Mouse (Mus musculus) yolk sac, embryonic 10.5 days (tissue): ENCODE measurements at regions not wholly inside any gene's neighbourhood (a gene's known extent, or its start where the extent isn't known, plus 50 kb on each side); places are given as distances from the start of the nearest gene placed in this dataset.

ENCODE experiments used
- DNase-seq: peaks from one replicate; pipeline ENCODE4 v3.0.0-alpha.2; 2017; ENCODE audit warnings: low spot score

DNA sequence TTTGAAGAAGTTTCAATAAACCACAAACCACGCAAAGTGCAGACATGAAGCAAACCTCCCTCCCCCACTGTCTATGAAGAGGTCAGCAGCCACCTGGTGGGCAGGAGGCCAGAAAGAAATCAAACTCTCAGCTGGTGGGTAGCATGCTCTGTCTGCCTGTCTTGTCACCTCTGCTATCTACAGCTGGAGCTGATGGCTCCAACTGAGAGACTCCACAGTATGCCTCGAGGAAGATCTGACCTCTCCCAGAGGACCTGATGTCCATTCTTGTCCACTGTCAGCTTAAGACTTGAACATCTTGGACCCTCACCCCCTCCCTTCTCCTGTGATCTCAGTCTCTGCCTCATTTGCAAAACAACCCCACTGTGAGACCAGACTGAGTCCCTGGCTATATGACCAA, 585.0 kb upstream of the Cdh11 start:
- DNase-seq = no peak

DNA sequence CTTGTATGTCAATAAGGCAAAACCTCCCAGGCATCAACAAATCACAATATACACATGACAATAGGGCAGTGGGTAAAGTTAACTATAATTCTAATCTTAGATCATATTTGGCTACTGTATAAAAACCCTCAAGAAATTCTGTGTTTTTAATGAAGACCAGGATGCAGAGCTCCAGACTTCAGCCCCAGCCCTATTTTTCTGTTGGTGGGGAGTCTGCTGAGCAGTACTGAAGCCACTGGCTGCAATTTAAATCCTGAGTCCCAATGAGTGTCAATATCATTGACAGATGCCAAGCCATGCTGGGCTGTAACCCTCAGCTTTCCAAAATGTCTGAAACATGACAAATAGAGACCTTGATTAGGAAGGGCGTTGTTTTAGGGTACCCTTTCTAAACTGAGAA, 587.6 kb upstream of the Cdh11 start:
- no peak for DNase-seq

DNA sequence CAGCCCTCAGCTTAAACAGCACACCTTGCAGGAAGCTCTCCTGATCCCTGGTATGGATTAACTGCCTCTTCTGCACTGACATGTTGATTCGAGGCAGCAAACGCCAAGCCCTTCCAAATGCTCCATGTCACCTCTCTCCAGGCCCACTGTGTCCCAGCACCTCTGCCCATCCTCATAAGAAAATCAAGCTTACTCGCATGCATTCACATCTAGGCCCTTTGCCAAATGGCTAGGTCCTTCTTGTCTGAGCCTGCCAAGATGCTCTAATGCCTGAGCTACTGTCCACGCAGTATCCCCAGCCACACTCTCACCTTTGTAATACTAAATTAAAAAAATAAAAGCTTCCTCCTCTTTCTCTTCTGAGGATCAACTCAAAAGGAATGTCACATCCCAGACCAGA, 588.7 kb upstream of the Cdh11 start:
- DNase-seq = no peak

DNA sequence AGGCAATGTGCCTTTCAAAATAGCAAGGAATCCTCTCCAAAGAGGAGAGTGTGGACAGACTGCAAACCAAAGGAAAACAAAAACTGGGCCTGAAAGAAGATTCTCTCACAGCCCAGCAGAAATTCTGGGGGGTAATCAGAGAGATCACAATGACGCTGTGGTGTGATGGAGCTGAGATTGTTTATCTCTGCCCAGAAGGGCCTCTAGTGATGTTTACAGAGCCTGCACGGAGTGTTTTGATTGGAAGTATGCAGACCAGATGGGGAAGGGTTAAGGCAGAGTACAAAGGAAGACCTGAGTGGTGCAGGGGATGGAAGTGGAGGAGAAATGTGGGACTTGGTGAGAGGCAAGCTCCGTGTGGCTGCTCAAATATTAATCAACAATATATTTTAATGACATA, 593.1 kb upstream of the Cdh11 start:
- no peak for DNase-seq

DNA sequence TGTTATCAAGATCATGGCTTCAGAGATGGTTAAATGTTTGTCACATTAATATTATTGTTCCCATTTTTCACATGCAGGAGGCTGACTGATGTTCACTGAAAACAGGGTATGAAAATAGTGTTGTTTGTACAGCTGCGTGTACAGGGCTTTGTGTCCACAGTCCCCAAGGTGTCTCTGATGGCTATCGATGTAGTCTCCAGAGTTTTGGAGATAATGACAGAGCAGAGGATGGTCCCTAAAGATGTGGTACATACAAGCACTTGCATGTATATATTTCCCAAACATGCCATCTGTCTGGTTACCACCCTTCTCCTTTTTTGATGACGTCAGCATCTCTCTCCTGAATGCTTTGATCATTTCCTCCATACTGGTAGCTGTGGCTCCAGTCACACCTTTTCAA, 596.1 kb upstream of the Cdh11 start:
- DNase-seq = no peak

DNA sequence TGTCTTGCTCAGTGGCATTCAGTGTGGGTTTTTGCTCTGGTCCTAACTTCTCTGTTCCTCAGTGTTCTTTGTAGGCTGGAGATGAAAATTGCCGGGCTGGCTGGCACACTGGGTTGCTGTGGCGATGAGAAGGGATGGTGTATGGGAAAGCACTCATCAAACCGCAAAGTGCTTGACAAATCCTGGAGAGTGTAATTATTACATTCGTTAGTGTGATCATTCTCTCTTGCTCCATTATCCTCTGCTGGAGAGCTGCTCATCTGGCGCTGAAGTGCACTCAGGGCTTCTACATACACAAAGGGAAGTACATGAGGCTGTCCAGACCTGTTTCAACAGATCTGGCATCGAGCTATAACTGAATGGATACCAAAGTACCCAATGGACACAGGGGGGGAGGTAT, 605.9 kb upstream of the Cdh11 start:
- no peak for DNase-seq

DNA sequence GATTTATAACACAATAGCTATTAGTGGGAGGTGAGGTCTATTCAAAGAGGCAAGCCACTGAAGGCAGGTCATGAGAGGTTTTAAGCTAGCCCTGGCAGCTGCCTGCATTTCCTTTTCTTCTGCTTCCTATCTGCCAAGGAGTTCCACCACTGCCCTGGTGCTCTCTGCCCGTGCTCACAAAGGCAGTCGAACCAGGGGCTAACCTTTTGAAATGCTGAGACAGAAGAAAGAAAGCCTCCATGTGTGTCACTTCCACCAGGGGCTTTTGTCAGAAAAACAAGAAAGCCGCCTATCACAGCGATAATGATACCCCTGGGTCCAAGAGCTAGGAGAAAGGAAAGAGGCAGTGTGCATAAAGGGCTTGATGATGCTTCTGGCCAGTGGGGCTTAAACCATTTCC, 609.9 kb upstream of the Cdh11 start:
- no peak for DNase-seq

DNA sequence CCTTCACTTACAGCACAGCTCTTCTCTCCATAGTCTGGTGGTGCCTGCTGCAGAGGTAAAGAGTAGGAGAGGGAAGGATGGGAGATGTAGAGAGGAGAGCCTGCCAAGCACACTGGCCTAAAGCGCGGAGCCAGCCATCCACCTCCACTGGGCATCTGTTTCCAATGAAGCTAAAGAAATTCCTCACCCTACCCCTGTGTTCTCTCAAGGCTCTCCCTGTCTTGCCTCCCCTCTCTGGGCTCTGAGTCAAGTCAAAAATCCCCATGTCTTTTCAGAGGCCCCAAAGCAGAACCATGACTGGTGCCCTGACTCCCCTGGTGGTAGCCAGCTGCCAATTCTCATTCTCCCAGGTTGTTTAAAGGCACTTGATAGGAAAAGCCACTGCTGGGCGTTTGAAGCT, 612.7 kb upstream of the Cdh11 start:
- DNase-seq = no peak

DNA sequence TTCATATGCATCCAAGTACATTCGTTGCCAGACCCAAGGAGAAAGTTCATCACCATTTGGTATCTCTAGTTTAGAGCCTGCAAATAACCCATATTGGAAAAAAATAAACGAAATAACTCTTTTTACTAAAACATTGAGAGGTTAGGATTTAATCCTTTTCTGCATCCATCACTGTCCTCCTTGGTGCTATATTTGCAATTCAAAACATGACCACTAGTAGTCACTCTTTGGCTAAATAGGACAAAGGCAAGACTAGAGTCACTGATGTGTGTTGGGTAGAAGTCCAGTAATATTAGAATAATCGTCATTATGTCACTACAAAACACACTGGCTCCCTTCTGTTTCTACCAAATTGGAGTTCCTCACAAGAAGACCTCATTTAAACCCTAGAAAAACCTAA, 614.0 kb upstream of the Cdh11 start:
- DNase-seq = no peak

DNA sequence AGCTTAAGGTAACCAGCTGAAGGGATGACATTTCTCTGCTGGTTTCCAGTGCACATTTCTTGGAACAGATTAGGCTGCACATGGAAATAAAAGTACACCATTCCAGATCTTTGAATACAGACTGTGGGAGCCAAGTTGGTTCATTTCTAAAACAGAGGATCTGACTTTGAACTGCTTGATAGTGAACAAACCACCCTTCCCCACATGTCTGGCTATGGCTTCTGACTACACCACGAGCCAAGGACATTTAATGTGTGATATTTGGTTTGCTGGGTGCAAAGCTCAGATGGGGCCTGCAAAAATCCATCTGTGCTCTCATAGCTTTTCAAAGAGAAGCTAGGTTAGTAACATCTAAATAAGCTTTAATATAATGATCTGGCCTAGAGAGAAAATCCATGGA, 614.7 kb upstream of the Cdh11 start:
- DNase-seq = no peak

DNA sequence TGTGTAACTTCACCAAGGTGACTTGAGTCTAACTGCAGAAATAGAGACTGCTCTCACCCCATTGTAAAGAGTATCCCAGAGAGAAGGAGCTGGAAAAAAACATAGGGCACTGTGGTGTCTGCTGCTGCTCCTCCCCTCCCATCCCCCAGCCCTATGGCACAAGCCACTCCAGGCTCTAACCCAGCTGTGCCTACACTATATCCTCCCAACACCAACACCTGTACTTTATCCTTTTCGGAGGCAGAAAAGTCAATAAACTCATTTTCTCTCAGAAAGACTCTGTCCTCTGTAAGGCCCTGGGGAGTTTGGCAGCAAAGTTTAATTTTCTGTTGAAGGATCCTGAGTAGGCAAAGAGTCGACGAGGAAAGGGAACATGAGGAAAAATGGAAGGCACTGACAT, 617.3 kb upstream of the Cdh11 start:
- no peak for DNase-seq

DNA sequence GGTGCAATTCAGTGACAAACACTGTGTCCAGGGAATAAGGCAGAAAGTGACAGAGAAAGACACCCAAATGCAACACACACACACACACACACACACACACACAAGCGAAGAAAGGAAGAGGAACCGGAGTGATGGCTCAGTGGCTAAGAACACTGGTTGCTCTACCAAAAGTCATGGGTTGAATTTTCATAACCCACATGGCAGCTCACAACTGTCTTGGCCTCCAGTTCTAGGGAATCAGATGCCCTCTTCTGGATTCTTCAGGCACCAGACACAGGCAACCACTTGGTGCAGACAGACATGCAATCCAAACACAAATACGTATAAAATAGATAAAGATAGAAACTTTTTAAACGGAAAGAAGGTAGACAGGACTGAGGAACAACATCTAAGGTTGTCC, 618.4 kb upstream of the Cdh11 start:
- DNase-seq = no peak

DNA sequence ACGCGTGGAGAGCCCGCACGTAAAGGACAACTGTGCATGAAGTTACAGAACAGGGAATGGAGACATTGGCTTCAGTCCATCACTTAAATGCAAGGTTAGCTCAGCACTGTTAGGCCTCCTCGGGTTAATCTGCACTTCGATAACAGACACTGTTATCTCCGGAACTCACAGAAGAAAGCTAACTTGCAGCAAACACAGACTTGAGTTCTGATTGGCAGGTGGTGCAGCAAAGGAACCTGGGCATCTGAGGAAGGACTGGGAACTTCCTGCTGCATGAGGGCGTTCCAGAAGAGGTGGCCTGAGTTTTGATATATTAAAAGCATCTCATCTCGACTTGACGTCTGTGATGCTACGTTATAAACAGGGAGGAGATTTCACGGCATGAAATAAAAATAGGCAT, 620.3 kb upstream of the Cdh11 start:
- DNase-seq = peak; percentile 22

DNA sequence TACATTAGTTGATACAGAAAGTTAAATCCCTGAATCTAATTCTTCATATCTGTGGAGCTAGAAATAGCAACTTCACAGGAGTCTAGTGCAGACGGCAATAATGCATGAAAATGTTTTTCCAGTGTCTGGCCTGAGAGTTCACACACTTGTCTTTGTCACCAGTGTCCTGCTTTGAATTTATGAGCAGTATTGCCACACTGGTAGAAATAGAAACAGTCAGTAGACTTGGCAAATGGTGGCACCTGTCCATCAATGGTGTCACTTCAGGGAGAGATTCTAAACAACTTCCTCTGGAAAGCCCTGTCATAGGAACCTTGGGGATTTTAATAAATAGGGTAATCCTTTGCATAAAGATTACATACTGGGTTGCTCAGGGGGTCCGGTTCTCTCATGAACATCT, 621.5 kb upstream of the Cdh11 start:
- DNase-seq = no peak

DNA sequence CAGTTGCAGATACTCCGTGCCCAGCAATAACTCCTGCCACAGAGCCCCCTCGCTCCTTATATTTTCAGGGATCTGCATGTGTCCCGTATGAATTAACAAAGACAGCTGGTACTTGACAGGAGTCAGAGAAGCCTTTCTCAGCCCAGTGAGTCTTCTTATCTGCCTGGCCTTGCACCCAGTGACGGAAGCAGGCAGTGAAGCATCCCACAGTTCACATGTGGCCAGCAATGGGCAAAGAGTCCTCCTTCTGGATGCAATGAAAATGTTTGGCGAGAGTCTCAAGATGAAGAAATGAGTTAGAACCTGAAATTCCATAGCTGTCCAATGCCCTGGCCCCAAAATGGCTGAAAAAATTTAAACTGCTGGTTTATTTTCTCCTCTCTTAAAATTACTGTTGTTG, 622.2 kb upstream of the Cdh11 start:
- no peak for DNase-seq

DNA sequence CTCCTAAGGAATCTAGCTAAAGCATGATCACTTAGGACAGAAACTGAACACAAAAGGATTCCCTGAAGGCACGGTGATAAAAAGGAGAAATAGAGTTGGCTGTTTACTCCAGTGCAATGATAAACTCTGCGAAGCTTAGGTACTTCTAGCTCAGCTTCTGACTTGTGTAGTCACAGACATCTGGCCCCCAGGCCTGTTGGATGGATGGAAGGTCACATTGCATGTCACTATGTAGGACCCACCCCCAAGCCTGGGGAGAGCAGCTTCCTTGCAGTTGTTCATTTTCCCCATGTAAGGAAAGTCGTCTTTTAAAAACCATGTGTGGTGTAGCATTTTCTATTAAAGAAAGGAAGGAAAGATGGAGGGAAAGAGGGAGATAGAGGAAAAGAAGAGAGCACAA, 623.0 kb upstream of the Cdh11 start:
- no peak for DNase-seq

DNA sequence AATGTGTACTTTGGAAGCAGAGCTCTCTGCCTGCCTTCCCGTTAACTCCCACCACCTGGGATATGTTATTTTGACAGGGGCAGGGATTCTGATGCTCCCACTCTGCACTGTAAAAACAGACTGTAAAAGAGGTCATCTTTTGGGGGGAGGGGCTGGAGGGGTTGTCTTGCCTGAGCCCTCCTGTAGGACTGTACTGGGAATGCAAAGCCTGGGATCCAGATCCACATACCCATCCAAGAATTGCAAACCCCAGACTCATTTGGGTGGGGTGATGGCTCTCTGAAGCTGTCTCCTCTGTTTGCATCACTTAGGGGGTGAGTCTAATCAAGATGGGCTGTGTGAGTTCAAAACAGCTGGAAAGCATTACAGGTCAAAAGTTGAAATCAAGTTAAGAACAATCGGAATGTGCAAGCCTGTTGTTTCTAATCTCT, 623.7 kb upstream of the Cdh11 start:
- DNase-seq = peak; percentile 78

DNA sequence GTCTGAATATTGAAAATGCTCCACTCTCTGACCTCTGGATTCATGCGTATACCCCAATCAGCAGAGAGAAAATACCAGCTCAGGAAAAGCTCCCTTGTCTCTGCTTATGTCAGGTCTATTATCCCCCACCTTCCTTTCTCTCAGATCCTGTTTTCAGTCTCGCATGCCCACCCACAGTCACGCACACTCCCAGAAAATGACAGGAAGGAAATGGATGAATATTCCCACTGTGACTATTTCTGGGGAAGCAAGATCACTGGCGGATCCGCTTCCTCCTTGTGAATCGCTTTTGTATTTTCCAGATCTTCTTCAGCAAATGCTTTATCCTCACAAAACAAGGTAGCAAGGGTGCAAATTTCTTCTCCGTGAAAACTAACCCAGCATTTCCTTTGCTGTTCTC, 627.3 kb upstream of the Cdh11 start:
- DNase-seq = no peak

DNA sequence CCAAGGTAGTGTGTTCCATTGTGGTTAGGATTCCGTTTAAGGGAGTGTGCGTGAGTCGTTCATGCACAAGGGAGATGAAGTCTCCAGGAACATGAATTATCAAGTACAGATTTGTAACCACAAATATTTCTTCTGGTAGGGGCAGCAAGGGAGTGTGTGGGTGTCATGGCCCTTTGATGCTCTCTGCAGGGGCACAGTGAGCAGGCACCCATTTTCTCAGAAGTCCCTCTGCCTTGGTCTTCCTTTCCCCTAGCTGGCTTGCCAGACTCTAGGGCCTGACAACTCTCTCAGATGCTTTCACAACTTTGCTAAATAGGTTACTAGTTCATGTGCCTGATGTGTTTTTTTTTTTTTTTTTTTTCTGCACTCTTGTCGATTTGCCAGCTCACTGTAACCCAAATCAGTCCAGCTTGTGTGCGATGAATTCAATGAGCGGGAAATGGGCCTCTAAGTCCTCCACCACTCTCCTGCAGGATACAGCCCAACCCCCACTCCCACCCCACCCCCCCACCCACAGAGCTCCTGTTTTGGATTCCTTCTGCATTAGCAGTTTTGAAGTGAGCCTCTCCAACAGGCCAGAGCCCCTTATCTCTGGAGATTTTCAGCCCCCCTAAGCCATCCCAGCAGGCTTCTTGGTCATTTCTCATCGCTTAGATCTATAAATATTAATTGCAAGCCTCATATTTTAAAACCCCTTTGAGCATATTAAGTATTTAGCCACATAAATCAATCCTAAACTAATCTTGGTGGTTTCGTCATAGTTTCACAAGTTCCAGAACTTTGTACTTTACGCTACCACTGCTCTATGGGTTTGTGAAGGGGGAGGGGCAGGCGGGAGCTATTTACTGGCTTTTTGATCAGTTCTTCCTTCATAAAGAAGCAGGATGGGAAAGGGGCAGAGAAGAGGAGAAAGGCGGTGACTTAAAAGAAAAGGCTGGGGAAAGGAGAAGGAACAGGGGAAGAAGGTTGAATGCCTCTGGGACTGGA, 628.4 kb upstream of the Cdh11 start:
- peak; percentile 47 for DNase-seq

DNA sequence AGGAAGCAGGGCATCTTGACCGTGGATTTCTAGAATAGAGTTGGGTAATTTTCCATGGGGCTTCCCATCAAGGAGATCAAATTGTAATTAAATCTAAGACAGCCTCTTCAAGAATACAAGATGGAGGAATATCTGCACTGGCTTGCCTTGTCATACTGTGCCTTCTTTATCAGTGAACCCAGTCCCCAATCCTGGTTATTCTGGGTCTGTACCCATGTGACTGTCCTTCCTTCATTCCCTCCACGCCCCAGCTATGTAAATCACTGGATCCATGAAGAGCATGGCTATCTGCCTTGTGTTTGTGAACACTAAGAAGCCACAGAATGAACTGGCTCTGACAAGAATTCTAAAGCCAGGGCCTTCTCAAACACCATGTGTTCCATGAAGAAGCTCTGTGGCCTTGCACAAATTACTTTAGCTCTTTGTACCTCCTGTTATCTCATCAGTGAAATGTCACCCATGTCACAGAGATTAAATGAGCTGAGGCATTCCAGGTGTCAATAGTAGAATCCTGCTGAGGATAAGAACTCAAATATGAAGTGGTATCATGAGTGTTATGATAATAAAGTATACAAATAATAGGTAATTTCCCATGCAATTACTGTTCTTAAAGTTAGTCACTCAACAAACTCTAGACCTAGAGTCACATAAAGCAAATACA, 637.0 kb upstream of the Cdh11 start:
- no peak for DNase-seq

DNA sequence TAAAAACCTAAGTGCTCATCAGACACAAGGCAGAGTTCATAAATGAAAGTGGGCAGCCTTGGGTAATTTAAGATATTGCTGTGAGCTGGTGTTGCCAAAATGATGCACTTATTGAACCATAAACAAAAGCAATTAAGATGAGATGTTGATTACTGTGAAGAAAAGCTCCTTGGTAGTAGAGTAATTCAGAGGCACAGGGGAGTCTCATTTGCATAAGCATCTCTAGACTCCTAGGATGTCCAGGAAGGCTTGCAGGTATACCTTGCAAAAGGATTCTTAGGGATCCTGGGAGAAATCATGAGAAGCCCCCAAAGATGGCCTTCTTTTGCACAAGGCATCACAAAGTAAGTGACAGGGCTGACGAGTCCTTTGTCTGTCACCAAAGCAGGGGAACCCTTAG, 640.5 kb upstream of the Cdh11 start:
- DNase-seq = no peak

DNA sequence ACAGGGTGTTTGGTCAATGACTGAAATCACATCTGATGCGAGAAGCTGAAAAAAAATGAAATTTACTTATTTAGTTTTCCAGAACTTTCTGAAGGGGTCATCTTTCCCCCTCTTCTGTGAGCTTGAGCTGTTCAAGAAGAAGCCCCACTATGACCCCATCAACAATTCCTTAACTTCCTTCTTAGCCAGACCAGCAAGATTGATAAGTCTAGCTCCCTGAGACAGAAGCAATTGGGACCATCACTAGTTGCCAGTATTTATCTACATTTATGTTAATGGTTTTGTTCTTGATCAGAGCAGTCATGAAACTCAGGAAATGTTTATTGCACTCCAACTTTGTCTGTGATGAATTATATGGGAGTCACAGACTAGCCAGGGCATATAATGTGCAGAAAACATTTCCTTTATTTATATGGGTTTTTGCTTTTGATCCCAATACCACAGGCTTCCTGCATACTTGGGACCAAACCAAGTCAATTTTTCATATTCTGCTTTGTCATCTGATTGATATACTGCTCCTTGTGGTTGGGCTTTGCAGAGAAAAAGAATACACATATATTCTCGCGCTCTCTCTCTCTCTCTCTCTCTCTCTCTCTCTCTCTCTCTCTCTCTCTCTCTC, 645.5 kb upstream of the Cdh11 start:
- DNase-seq = no peak

DNA sequence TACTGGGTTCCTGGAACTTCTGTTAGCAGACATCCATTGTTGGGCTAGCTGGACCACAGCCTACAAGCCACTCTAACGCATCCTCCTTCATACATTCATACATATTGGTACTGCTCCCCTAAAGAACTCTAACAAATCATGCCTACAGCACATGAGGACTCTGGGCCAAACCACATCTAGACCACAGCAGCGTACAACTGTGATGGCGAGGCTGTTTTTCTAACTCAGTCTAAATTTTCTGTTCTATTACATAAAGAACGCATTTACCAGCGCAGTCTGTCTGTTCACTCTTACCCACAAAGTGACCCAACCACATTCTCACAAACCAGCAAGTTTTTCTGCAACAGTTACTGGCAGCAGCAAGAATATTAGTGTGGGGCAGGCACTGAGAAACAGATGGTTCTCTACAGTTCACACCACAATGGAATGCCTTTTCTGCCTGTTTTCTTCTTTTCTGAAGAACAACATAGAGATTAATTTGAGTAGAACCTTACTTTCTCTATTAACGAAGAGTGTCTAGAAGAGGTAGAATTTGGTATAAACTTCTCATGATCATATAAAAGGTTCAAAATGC, 648.2 kb upstream of the Cdh11 start:
- no peak for DNase-seq
